Mouse (Mus musculus) heart, adult 2 months (tissue): ENCODE results near the gene 1700029I15Rik.

Experiments
- CTCF ChIP-seq: fragments of 200-600 bp; IDR thresholded peaks from 2 replicates; pipeline ENCODE4 v1.8.1; 2022; ENCODE audit warnings: antibody characterized with exemption, mild to moderate bottlenecking, moderate library complexity
- EP300 ChIP-seq: fragments of 200-500 bp; IDR thresholded peaks from 2 replicates; pipeline ENCODE4 v1.6.1; 2011; ENCODE audit warnings: low read depth, low read length, control low read depth; ENCODE audit not compliant: insufficient read depth

DNA sequence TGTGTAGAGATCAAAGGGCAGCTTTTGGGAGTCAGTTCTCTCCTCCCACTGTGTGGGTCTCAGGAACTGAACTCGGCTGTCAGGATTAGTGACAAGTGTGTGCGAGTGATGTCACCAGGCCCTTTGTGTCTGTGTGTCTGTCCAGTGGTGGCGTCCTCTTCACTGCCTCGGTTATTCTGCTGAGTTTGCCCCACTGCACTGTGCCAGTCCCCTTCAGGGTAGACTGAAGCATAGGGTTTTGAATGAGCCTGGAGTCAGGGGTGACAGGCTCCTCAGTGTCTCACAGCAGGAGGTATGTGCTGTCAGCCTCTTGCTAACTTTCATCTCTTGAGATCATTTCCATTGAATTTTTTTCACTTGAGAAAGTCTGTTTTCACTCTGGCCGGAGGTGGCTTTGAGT, 28.9 kb upstream of the 1700029I15Rik start:
- TF ChIP-seq CTCF, result no peak
- no peak for TF ChIP-seq EP300
